Mouse (Mus musculus): ENCODE results near the gene Ulk3. TPM values are rescaled to one million over a fixed set of nuclear protein-coding genes. Genes with fewer than 3 reads are reported as not detected.
A peak's percentile ranks its signal among the peaks of the same experiment; 100 is the strongest.

Gene Ulk3
- polyA plus RNA-seq, 1 experiment, result 14.0 TPM

GRCm38 (mm10) chr9:57638651-57639459 is 49.6 kb downstream of the Ulk3 start:
- TF ChIP-seq CTCF (IDR thresholded peaks at IDR 0.05; ENCODE audit: extremely low read depth, insufficient read length, insufficient replicate concordance, low read depth, low read length), result no peak
- no peak; the same call in 1 of the 2 replicates for TF ChIP-seq POLR2A (IDR thresholded peaks at IDR 0.05; ENCODE audit: low read depth, low read length)
- Histone ChIP-seq H3K27ac (ENCODE audit: insufficient read depth, low read depth, low read length) (peak overlapping the region; percentile 94), H3K4me1 (ENCODE audit: control insufficient read depth, insufficient read depth, insufficient read length, low read length) (peaks cover 73% of the 10 kb centered on the region), H3K4me3 (ENCODE audit: low read depth, low read length) (peak overlapping the region; percentile 27; the same call in 1 of the 2 replicates), H3K36me3 (ENCODE audit: control insufficient read depth, insufficient read depth, low read length) (no peaks in the 10 kb centered on the region), H3K27me3 (ENCODE audit: control insufficient read depth, insufficient read depth, low read length) (no peaks in the 10 kb centered on the region)
- 10% methylated on average over 8 of the region's 8 CpGs for WGBS

- no peaks in the 10 kb centered on the region for H3K27me3 ChIP-seq (ENCODE audit: control insufficient read depth, insufficient read depth, low read length)
- H3K4me3 ChIP-seq (ENCODE audit: low read depth, low read length), result peak overlapping the region; percentile 31
- TF ChIP-seq POLR2A (IDR thresholded peaks at IDR 0.05; ENCODE audit: low read depth, low read length), result no peak
- no peak for TF ChIP-seq CTCF (IDR thresholded peaks at IDR 0.05; ENCODE audit: extremely low read depth, insufficient read length, insufficient replicate concordance, low read depth, low read length)
- 24% methylated on average over 5 of the region's 5 CpGs for WGBS
- peaks cover 67% of the 10 kb centered on the region for H3K4me1 ChIP-seq (ENCODE audit: control insufficient read depth, insufficient read depth, insufficient read length, low read length)
- H3K27ac ChIP-seq (ENCODE audit: insufficient read depth, low read depth, low read length), result peak overlapping the region; percentile 91
- no peaks in the 10 kb centered on the region for H3K36me3 ChIP-seq (ENCODE audit: control insufficient read depth, insufficient read depth, low read length)
These were observed 50.5 kb downstream of the Ulk3 start for GRCm38 (mm10) chr9:57639661-57640328.

GRCm38 (mm10) chr9:57640384-57640783 is 51.1 kb downstream of the Ulk3 start:
- Histone ChIP-seq H3K27ac (ENCODE audit: insufficient read depth, low read depth, low read length) (peak overlapping the region; percentile 91), H3K4me3 (ENCODE audit: low read depth, low read length) (peak overlapping the region; percentile 31), H3K36me3 (ENCODE audit: control insufficient read depth, insufficient read depth, low read length) (no peaks in the 10 kb centered on the region), H3K4me1 (ENCODE audit: control insufficient read depth, insufficient read depth, insufficient read length, low read length) (peaks cover 63% of the 10 kb centered on the region), H3K27me3 (ENCODE audit: control insufficient read depth, insufficient read depth, low read length) (no peaks in the 10 kb centered on the region)
- under 1% methylated on average over 15 of the region's 15 CpGs for WGBS
- TF ChIP-seq CTCF (IDR thresholded peaks at IDR 0.05; ENCODE audit: extremely low read depth, insufficient read length, insufficient replicate concordance, low read depth, low read length), result no peak
- peak; percentile 49 for TF ChIP-seq POLR2A (IDR thresholded peaks at IDR 0.05; ENCODE audit: low read depth, low read length)

GRCm38 (mm10) chr9:57641022-57641421 is 51.8 kb downstream of the Ulk3 start:
- 95% methylated on average over 1 of the region's 1 CpGs for WGBS
- no peaks in the 10 kb centered on the region for H3K36me3 ChIP-seq (ENCODE audit: control insufficient read depth, insufficient read depth, low read length)
- peak overlapping the region; percentile 91 for H3K27ac ChIP-seq (ENCODE audit: insufficient read depth, low read depth, low read length)
- H3K4me3 ChIP-seq (ENCODE audit: low read depth, low read length), result no peak overlapping the region
- H3K27me3 ChIP-seq (ENCODE audit: control insufficient read depth, insufficient read depth, low read length), result no peaks in the 10 kb centered on the region
- peaks cover 62% of the 10 kb centered on the region for H3K4me1 ChIP-seq (ENCODE audit: control insufficient read depth, insufficient read depth, insufficient read length, low read length)
- TF ChIP-seq POLR2A (IDR thresholded peaks at IDR 0.05; ENCODE audit: low read depth, low read length), result no peak

- H3K4me1 ChIP-seq (ENCODE audit: control insufficient read depth, insufficient read depth, insufficient read length, low read length), result peaks cover 67% of the 10 kb centered on the region
- TF ChIP-seq CTCF (IDR thresholded peaks at IDR 0.05; ENCODE audit: extremely low read depth, insufficient read length, insufficient replicate concordance, low read depth, low read length) (no peak), POLR2A (IDR thresholded peaks at IDR 0.05; ENCODE audit: low read depth, low read length) (no peak)
- H3K27ac ChIP-seq (ENCODE audit: insufficient read depth, low read depth, low read length), result peak overlapping the region; percentile 91
- H3K4me3 ChIP-seq (ENCODE audit: low read depth, low read length), result no peak overlapping the region
- H3K27me3 ChIP-seq (ENCODE audit: control insufficient read depth, insufficient read depth, low read length), result no peaks in the 10 kb centered on the region
- no peaks in the 10 kb centered on the region for H3K36me3 ChIP-seq (ENCODE audit: control insufficient read depth, insufficient read depth, low read length)
- 73% methylated on average over 13 of the region's 13 CpGs for WGBS
These were observed 52.7 kb downstream of the Ulk3 start for GRCm38 (mm10) chr9:57641775-57642550.

- 17% methylated on average over 9 of the region's 9 CpGs for WGBS
- Histone ChIP-seq H3K4me1 (ENCODE audit: control insufficient read depth, insufficient read depth, insufficient read length, low read length) (peaks cover 65% of the 10 kb centered on the region), H3K4me3 (ENCODE audit: low read depth, low read length) (peak overlapping the region; percentile 57), H3K27me3 (ENCODE audit: control insufficient read depth, insufficient read depth, low read length) (no peaks in the 10 kb centered on the region), H3K36me3 (ENCODE audit: control insufficient read depth, insufficient read depth, low read length) (no peaks in the 10 kb centered on the region), H3K27ac (ENCODE audit: insufficient read depth, low read depth, low read length) (peak overlapping the region; percentile 91)
- TF ChIP-seq POLR2A (IDR thresholded peaks at IDR 0.05; ENCODE audit: low read depth, low read length), result no peak
- no peak for TF ChIP-seq CTCF (IDR thresholded peaks at IDR 0.05; ENCODE audit: extremely low read depth, insufficient read length, insufficient replicate concordance, low read depth, low read length)
These were observed 54.1 kb downstream of the Ulk3 start for GRCm38 (mm10) chr9:57643169-57643855.

All from small intestine, adult 2 months (tissue).